Mouse (Mus musculus) gonadal fat pad, adult 2 months (tissue): ENCODE results near the gene Vrk1. TPM values are rescaled to one million over a fixed set of nuclear protein-coding genes. Genes with fewer than 3 reads are reported as not detected.

Source experiments
- DNase-seq: peaks from one replicate; pipeline ENCODE4 v3.0.0-alpha.2; 2012; ENCODE audit warnings: low read depth
- polyA plus RNA-seq: library from polyadenylated mRNA; depleted of rRNA; stranded (reverse); fragments of >200 nt; gene quantifications from 2 replicates; pipeline ENCODE4 v1.2.3, GENCODE M21; 2012

Vrk1 gene
- polyA plus RNA-seq, 1 experiment: 5.9 TPM

DNA sequence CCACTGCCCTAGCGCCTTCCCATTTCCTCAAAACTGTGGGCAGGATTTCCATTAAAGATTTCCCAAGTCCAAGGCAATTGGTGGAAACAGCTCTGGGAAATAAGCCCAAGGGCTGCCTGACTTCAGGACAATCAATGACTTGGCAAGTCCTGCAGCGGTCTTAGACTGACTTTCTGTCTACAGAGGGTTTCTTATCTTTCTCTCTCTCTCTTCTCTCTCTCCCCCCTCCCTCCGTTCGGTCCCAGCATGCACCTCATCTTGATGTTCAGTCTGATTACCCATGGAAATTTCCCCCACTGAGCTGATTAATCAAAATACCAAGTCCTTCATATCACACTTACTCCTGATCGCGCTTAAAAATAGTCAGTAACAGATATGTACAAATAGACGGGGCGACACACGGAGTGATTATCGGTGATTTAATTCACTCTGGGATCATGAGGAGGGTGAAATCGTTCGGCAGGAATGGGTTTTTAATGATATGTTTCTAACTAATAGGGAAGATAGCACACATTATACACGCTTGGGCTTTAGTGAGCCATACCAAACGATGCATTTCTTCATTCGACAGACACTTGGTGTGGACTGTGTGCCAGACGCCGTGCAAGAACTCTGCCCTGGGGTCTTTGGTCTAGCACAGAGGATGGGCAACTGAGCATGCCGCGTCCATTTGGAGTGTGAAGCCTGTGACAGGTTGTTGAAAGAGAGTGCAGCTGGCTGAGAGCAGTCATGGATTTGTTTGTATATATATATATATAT lies 12.8 kb upstream of the Vrk1 start:
- no peak for DNase-seq

DNA sequence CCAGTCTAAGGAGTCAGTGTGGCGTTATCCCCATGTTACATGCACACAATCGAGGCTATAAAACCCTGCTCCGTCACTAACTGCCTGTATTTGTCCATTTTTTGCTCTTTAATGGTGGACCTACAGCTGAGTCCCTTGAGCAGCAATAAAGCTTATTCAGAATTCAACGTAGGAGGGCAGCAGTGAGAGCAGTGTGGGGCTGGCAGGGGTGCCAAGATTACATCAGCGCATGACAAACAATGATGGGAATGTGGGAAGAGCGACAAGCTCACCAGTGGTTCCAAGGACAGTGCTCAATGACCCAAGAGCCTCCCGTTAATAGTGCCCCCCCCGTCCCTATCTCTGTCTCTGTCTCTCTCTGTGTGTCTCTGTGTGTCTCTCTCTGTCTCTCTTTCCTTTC lies 8.3 kb upstream of the Vrk1 start:
- no peak for DNase-seq

DNA sequence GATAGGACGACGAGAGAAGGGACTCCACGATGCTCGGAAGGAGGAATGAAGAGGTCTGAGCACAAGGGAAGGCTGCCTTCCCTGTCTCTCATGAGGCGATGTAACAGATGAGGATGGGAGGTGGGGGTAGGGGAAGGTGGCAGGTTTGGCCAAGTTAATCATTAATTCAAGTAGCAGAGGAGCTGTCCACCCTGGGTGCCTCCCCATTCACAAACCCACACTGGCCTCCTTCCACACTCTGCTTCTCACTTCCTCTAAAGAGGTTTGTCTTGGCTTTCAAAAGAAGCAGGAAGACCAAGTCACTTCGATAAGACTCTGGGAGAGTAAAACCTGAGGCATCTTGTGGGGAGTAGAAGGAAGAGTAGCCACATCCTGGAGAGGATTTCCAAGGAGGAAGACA lies 5.3 kb upstream of the Vrk1 start:
- no peak for DNase-seq

DNA sequence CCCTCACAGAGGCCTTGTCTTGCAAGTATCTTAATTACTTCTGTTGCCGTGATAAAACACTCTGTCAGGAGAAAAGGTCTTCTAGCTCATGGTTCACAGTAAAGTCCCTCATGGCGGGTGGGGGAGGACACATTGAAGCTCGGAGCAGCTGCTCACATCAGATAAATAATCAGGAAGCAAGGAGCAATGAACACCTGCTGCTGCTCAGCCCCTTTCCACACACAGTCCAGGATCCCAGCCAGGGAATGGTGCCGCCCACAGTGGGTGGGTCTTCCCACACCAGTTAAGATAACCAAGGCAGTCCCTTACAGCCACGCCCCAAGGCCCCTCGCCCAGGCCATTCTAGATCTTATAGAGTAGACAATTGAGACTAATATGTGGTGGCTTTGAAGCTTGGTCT lies 3.8 kb upstream of the Vrk1 start:
- no peak for DNase-seq

DNA sequence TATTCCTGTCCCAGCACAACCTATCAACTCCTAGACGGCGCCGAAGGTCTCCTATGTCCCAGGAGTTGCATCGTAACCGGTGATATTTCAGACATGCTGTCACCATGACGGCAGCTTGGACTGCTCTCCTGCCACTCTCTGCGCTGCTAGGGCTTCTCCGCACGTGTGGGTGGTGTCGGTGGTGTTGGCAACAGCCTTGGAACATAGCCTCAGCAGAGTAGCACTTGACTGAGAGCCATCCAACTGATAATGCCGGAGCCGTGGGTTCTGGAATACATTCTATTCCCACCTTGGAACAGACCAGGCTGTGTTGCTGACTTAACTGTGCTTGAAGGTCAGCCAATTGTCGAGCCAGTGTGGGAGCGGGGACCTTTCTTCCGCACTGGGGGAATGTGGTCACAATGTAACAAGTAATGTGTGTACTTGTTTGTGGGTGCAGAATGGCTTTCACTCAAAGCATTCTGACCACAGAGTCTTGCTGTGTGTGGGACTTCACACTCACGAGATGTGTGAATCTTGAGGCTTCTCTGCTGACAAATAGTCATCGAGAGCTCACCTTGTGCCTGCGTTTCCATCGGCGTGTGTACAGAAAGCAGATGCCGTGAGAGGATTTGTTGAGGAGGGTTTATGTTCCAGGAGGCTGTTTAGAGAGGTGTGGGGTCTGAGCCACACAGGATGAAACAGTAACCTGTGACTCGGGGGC lies 1.5 kb upstream of the Vrk1 start:
- no peak for DNase-seq

DNA sequence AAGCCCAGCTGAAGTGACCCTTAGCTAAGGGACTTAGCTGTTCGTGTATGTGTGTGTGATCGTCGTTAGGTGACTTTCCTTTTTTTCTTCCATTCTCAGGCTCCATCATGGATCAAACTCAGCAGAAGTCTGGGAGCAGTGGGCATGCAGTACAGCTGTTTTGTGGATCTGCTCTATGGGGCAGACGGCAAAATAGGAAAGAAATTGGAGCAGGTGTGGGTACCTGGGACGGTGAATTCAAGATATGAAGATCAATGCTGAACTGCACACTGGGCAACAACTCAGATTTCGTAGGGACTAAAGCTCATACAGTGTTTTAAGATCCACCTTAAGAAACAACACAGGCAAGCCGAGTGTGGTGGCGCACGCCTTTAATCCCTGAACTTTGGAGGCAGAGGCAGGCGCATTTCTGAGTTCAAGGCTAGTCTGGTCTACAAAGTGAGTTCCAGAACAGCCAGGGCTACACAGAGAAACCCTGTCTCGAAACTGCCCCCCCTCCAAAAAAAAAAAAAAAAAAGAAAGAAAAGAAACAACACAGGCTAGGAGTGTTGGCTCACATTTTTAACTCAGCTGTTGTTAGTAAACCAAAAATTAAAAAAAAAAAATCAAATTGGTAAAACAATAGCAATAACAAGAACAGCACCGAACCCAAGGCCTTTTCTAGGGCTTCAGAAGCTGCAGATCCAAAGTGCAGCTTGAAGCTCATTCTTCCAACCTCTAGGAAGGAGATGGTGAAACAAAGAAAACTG lies 732 bp upstream of the Vrk1 start:
- DNase-seq: no peak

DNA sequence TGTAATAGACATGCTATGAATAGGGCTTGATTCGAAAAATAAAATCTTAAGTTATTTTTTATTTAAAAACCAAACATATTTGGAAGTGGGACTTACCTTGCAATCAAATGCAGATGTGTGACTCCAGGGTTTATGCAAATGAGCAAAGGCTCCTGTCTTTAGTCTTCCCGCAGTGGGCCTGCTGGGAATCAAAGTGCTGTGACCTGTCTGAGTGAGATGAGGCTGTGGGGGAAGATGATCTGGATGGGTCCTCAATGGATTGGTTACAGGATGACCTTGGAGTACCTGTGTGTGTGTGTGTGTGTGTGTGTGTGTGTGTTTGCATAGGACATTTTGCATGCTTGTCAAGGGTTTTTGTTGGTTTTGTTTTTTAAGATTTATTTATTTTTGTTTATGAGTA lies 2.1 kb downstream of the Vrk1 start:
- no peak for DNase-seq

DNA sequence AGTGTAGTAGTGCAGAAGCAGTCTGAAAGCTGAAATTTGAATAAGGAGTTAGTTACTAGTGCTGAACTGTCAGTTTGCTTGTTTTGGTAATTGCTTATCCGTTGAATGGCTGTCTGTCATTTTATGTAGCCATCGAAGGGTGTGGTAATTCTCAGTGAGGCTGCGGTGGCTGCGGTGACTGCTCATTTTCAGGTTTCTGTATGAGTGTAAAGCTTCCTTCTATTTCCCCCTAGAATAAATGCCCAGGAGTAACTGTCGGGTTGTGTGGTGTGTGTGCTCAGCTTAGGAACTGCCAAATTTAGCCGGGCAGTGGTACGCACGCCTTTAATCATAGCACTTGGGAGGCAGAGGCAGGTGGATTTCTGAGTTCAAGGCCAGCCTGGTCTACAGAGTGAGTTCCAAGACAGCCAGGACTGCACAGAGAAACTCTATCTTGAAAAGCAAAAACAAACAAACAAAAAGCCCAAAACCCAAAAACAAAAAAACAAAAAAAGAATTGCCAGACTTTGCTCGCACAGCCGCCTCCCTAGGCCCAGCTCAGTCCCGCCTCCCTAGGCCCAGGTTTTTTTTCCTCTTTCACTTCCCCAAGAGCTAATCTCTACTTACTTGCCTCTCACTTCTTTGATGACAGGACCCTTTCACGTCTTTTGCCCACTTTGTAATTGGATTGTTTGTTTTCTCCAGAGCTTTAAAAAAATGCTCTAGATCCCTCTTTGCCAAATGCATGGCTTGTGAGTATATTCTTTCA lies 6.4 kb downstream of the Vrk1 start:
- no peak for DNase-seq

DNA sequence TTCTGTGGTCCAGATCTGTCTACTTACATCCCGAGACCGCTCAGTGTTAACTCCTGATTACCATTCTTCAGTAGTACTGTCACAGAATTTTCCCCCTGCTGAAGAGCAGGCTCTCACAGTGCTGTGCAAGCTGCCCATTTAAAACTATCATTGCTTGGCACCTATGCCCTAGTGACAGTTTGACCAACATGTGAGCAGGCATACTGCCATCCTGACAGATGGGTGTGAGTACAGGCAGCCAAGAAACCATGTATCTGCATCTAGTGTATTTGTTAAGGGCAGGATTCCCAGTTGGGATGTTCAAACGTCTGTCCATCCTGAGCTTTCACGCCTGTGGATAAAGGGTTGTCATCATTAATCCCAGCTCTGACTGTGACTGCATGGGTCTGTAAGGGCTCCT lies 10.0 kb downstream of the Vrk1 start:
- DNase-seq: no peak

DNA sequence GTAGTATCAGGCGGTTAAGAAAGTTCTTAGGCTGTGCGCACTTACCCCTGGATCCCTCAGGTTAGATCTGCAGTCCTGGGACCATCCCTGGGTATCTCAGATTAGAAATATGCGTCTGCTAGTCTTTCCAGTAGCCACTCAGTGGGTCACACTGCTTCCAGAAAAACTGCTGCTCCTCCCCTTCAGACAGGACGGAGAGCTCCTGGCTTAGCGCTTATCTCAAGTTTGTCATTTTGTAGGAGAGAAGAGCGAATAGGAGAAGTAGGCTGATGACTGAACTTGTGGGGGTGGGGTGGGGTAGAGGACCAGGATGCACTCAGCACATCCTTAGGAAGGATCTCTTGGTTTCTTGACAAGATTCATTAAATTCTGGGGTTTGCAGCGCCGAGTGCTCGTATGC lies 13.6 kb downstream of the Vrk1 start:
- DNase-seq: no peak

DNA sequence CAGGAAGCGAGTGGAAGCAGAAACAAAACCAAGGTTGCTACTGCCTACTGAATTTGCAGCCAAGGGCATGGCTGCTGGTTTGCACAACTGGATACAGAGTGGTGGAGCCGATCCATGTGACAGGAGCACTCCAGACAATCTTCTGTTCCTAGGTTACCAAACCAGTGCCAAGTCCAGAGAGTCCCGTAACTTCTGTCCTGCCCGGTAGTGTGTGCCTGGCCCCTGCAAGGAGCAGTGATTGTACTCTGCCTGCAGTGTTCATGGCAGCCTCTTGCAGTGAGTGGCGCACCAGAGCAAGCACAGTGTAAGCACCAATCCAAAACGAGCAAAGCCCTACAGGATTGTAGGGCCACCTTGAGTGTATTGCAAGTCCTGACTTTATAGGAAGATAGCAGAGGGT lies 15.4 kb downstream of the Vrk1 start:
- no peak for DNase-seq

DNA sequence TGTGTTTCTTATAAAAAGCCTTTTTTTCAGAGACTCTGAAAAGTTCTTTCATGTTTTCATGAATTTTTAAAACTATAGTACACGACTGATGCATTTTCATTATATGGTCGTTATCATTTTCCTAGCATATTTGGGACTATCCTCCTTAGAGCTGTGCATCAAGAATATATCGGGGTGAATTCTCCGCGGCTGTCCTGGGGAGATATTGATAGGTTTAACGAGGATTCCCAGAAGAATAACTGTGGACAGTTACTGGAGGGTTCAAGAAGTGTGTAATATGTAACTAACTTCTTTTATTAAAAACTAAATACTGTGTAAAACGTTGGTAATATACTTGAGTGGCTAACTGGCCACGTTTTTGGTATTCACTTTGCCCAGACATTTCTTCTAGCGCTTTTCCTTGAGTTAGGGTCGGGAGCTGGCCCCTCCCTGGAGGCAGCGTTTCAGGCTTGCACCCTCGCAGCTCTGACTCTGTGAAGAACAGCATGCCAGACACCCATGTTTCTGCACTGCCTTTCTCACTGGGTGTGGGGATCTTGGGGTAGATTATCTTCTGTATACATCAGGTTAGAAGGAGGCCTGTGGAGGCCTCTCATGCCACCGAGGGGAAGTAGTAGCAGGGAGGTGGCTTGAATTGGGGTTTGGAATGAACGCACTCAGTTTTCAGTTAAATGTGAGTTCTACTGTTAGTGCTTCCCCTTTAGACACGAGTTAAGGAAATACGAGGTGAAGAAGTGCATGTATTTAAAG lies 16.5 kb downstream of the Vrk1 start:
- DNase-seq: no peak

DNA sequence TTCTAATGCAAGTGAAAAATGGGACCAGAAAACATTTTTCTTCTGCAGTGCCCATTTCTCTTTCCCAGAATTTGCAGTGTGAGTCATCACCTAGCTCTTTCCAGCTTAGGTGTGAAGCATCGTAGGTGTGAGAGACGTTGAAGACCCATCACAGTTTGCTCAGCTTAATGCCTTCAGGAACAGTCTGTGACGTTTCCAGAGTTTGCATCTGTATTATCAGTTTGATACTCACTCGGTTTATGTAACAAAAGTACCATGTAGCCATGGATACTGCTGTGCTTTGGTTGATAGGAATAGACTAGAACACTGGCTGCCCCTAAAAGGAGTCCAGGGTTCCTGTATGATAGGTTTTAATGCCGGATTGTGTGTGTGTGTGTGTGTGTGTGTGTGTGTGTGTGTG lies 17.3 kb downstream of the Vrk1 start:
- DNase-seq: no peak

DNA sequence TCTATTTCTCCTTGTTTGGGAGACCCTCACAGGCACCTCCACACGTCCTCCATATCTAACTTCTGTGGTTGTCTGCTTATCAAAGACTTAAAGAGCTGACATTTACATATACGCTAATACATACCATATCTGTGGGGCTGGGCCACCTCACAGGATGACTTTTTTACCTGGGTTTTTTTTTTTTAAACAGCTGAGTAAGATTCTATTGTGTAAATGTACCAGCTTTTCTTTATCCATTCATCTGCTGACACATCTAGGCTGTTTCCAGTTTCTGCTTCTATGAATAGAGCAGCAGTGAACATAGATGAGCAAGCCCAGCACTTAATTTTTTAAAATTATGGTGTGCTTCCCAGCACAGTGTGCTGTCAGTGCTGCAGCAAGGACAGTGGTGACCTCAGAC lies 19.6 kb downstream of the Vrk1 start:
- DNase-seq: no peak

DNA sequence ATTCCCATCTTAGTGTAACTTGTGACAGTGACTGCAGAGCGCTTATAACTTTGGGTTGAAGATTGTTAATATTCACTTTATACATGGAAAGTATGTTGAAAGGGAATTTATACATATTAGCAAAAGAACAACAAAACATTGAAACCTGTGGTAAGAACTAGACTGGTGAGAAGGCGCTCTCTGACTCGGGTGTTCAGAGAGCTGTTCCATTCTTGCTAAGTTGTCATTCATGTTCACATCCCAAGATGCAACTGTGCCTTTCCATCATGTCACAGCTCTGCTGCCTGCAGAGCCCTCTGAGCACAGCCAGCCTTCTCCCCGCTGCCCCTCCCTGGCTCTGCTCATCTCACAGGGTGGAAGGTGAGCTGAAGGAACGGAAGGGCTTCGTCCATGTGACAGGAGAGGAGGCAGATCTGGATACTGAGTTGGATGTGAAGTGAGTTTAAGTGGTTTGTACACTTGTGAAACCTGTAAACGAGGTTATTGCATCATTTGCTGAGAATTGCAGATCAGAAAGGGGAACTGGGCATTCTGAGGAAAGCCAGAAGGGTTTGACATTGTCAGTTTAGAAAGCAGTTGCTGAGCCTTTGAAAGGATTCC lies 20.2 kb downstream of the Vrk1 start:
- no peak for DNase-seq

DNA sequence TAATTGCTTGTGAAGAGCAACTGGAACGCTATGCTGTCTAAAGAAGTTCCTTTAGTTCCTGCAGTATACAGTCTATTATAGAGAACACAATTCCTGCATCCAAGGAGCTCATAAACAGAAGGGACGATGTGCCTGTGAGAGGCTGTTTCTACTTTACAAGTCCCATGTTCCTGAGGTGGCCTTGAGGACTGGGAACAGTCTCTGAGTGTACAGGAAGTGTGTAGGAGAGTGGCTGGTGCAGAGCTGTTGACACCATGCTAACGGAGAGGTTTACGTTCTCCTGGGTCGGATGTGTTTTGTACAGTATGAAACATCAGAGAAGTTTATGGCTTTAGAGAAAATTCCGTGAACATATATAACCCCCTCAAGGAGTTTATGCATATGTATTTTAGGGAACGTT lies 20.8 kb downstream of the Vrk1 start:
- DNase-seq: no peak

DNA sequence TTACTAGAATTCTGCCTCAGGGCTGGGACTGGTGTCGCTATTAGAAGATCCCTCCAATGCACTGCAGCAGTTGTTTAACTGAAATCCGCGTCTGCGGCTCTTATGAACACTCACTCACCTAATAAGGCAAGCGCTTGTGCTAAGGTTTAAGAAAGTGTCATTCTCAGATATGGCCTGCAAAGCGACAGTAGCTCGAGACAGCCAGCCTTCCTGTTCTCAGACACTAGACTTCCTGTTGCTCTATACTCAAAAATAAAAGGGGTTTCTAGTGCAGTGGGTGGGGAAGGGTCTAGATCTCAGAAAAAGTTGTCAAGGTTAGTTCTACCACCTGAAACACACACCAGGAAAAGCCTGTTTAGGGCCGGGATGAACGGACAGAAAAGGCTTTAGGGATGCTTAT lies 21.9 kb downstream of the Vrk1 start:
- no peak for DNase-seq

DNA sequence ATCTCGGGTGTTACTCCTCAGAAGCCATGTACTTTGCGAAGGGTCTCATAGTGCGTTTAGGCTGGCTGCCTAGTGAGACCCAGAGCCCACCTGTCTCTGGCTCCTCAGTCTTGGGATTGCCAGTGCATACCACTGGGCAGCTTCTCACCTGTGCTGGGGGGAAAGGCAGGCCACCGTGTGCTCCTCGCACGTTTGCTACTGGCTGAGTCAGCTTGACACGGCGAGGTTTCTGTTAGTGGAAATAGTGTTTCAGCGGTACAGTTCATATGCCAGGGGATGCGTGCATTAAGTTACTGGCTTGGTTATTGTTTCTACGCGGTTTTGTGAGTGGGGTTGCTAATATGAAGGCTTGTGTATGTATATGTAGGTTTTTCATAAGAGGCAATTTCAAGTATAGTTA lies 22.3 kb downstream of the Vrk1 start:
- no peak for DNase-seq

DNA sequence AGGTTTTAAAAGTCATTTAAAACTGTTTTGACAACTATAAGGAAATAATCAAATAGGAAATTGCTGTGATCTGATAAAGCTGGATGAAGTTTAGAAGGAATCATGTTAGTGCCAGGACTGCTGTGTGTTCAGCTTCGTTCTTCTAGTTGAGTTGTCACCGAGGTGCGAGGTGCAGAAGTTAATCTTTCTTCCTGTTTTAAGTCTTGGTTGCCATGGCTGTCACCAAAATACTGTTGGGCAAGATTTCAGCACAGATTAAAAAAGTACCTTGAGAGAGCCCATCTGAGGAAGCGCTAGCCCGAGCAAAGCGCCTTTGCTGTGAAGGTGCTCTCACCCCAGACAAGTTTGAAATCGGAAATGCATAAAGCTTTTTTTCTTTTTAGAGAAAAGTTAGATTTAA lies 24.2 kb downstream of the Vrk1 start:
- no peak for DNase-seq

DNA sequence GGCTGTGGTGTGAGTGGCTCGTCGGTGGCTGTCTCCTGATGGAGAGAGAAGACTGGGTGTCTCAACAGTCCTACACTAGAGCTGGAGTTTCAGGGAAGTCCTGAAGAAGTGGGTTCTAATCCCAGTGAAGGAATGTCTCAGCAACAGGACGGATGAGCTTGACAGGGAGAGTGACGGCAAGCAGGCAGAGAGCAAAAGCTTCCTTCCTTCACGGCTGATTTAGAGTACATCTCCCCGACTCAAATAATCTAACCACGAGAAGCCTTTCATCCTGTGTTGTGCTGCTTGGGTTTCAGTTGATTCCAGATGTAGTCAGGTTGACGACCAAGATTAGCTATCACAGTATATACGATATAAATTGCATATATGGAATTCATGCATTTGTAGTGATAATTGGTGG lies 24.7 kb downstream of the Vrk1 start:
- no peak for DNase-seq

DNA sequence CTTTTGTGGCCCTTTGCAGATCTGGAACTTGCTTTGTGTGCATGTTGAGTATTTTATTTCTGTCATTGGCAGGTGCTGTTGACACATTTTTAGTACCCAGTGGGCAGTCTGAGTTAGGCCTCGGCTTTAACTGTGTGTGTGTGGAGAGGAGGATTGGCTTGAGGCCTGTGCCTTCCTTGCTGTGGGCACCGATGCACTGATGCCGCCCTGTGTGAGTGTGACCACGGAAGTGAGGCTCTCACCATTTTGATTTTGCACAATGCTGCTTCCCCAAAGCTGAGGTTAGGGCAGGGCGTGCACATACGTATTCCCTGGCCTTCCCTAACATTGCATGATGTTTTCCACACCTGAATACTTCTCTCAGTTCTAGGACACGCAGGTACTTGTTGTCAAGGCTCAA lies 30.2 kb downstream of the Vrk1 start:
- DNase-seq: no peak
